Mouse (Mus musculus) hindbrain, embryonic 16.5 days (tissue): ENCODE measurements around the gene Tspan31. TPM values are rescaled to one million over a fixed set of nuclear protein-coding genes. Genes with fewer than 3 reads are reported as not detected.

Experiments
- ATAC-seq: fragments of 200-750 bp; cut with Nextera tagmentation; 2 replicates; pipeline ENCODE4 v1.8.0; 2017; ENCODE audit warnings: moderate TSS enrichment, moderate library complexity
- H3K27ac ChIP-seq: fragments of 300-500 bp; sonication (generic); 2 replicates; pipeline ENCODE4 v1.5.1; 2014; ENCODE audit warnings: low read depth, mild to moderate bottlenecking, control low read depth, low read length, moderate library complexity
- H3K27me3 ChIP-seq: fragments of 300-500 bp; sonication (generic); replicated peaks from 2 replicates; pipeline ENCODE4 v1.6.1; 2014; ENCODE audit warnings: low read length; ENCODE audit not compliant: control insufficient read depth, insufficient read depth
- H3K36me3 ChIP-seq: fragments of 300-500 bp; sonication (generic); 2 replicates; pipeline ENCODE4 v1.6.1; 2014; ENCODE audit warnings: mild to moderate bottlenecking, low read length, moderate library complexity, mixed read lengths; ENCODE audit not compliant: control insufficient read depth, insufficient read depth
- H3K4me1 ChIP-seq: fragments of 300-500 bp; sonication (generic); 2 replicates; pipeline ENCODE4 v1.6.1; 2014; ENCODE audit warnings: low read depth, low read length; ENCODE audit not compliant: control insufficient read depth, insufficient read depth
- H3K4me2 ChIP-seq: fragments of 300-500 bp; sonication (generic); 2 replicates; pipeline ENCODE4 v1.6.1; 2014; ENCODE audit warnings: mild to moderate bottlenecking, low read length, control low read depth, moderate library complexity
- H3K4me3 ChIP-seq: fragments of 300-500 bp; sonication (generic); 2 replicates; pipeline ENCODE4 v1.5.1; 2014; ENCODE audit warnings: mild to moderate bottlenecking, low read length, control low read depth, moderate library complexity
- H3K9ac ChIP-seq: fragments of 300-500 bp; sonication (generic); 2 replicates; pipeline ENCODE4 v1.6.1; 2014; ENCODE audit warnings: low read depth, mild to moderate bottlenecking, control low read depth, low read length, moderate library complexity
- H3K9me3 ChIP-seq: fragments of 300-500 bp; sonication (generic); 2 replicates; pipeline ENCODE4 v1.6.1; 2014; ENCODE audit warnings: mild to moderate bottlenecking, low read length, moderate library complexity; ENCODE audit not compliant: control insufficient read depth
- WGBS: fragments of 180-500 bp; shearing (Covaris S2); extraction: QIAGEN DNeasy Blood & Tissue Kit; methylation state at CpG from one replicate; pipeline ENCODE4 v1.1.7; 2014; 5-methylcytosine and 5-hydroxymethylcytosine counted together
- polyA plus RNA-seq: library from polyadenylated mRNA; unstranded; fragments of >200 nt; fragmentation: Nextera tagmentation; extraction: Ambion mirVana; gene quantifications from 2 replicates; pipeline ENCODE4 v1.2.1, GENCODE M21; 2015

Tspan31 gene
- polyA plus RNA-seq, 1 experiment from 2014 or later = 123 TPM

DNA sequence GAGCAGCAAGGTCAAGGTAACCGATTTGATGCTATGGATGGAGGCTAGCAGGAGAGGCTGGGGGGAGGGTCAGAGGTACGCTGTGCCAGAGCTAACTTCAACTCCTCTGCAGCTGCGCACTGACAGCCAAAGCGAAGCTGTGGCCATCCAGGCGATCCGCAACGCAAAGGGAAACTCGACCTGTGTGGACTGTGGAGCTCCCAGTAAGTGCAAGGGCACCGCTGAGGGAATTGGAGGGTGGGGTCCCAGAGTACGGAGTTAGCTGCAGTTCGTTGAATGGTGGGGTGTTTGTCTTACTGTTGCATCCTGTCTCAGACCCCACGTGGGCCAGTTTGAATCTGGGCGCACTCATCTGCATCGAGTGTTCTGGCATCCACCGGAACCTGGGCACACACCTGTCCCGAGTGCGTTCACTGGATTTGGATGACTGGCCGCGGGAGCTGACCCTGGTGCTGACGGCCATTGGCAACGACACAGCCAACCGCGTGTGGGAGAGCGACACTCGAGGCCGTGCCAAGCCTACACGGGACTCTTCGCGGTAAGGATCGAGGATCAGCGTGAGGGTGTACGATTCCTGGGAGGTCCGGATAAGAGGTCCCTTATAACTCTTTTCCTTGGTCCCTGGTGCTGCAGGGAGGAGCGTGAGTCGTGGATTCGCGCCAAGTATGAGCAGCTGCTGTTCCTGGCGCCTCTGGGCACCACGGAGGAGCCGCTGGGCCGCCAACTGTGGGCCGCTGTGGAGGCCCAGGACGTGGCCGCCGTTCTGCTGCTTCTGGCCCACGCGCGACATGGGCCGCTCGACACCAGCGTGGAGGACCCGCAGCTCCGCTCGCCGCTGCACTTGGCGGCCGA lies 20.7 kb upstream of the Tspan31 start:
- Histone ChIP-seq H3K4me2 (peak overlapping the region; percentile 39), H3K9ac (peak overlapping the region; percentile 13), H3K36me3 (peaks cover 30% of the 10 kb centered on the region), H3K27ac (no peak overlapping the region), H3K9me3 (no peaks in the 10 kb centered on the region), H3K4me3 (peak overlapping the region; percentile 7), H3K4me1 (peaks cover 30% of the 10 kb centered on the region), H3K27me3 (peaks cover 31% of the 10 kb centered on the region)
- WGBS = 13% methylated on average over 57 of the region's 57 CpGs
- ATAC-seq = peak; percentile 9; the same call in 1 of the 2 replicates

- H3K36me3 ChIP-seq = peaks cover 27% of the 10 kb centered on the region
- H3K27me3 ChIP-seq = peaks cover 27% of the 10 kb centered on the region
- no peak for ATAC-seq
- H3K4me2 ChIP-seq = no peak overlapping the region
- H3K4me1 ChIP-seq = peaks cover 19% of the 10 kb centered on the region
- H3K9me3 ChIP-seq = no peaks in the 10 kb centered on the region
- no peak overlapping the region for H3K4me3 ChIP-seq
- WGBS = 75% methylated on average over 6 of the region's 6 CpGs
- H3K27ac ChIP-seq = no peak overlapping the region
- H3K9ac ChIP-seq = no peak overlapping the region
These were observed 15.6 kb upstream of the Tspan31 start for GRCm38 (mm10) chr10:127085633-127086032.

GRCm38 (mm10) chr10:127085052-127085451 lies 15.0 kb upstream of the Tspan31 start:
- peaks cover 22% of the 10 kb centered on the region for H3K4me1 ChIP-seq
- H3K27me3 ChIP-seq = peaks cover 21% of the 10 kb centered on the region
- 86% methylated on average over 9 of the region's 9 CpGs for WGBS
- H3K4me2 ChIP-seq = no peak overlapping the region
- no peak overlapping the region for H3K27ac ChIP-seq
- no peak for ATAC-seq
- H3K9ac ChIP-seq = no peak overlapping the region
- no peaks in the 10 kb centered on the region for H3K9me3 ChIP-seq
- no peak overlapping the region for H3K4me3 ChIP-seq
- H3K36me3 ChIP-seq = peaks cover 27% of the 10 kb centered on the region

DNA sequence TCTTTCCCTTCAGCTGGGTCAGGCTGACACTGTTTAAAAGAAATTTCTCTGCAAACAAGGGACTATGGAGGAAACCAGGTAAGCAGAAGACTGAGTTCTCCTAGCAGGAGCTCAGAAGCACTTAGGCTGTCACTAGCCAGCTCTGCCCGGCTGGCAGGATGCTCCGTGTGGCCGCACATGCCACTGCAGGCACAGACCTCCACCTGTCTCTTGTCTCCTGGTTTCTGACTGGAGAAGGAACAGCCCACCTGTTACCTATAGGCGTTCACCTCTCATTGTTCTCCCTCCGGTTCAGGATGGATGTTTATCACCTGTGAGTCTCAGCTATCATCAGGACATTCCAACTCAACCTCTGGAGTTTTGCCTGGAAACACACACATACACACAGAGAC lies 13.8 kb upstream of the Tspan31 start:
- 49% methylated on average over 5 of the region's 5 CpGs for WGBS

DNA sequence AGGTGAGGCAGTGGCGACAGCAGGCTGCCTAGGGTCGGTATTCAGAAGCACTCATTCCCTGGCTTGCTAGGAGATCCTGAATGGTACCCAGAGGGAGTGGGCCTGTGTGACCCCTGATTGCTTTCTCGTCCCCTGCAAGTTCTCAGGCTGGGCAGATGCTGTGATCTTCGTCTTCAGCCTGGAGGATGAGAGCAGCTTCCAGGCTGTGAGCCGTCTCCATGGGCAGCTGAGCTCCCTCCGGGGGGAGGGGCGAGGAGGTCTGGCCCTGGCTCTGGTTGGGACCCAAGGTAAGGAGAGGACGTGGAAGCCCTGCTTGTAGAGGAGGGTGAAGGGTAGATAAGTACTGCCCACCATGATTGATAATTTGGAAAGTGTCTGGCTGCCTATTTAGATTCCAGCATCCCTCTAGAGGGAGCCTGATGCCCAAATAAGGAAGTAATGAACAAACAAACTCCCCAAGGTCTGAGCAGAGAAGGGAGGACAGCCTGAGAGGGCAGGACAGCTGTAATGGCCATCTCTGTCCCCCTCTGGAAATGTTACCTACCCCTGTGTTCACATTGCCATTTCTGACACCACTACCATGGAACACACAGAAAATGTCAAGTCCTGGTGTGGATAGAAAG lies 13.3 kb upstream of the Tspan31 start:
- Histone ChIP-seq H3K9ac (no peak overlapping the region), H3K27me3 (peaks cover 9% of the 10 kb centered on the region; the same call in 1 of the 2 replicates), H3K36me3 (peaks cover 19% of the 10 kb centered on the region), H3K4me1 (peaks cover 24% of the 10 kb centered on the region), H3K27ac (no peak overlapping the region), H3K4me2 (no peak overlapping the region), H3K9me3 (no peaks in the 10 kb centered on the region), H3K4me3 (no peak overlapping the region)
- 35% methylated on average over 8 of the region's 8 CpGs for WGBS
- no peak for ATAC-seq

More for the DNA sequence above, 13.8 kb upstream of the Tspan31 start:
- Histone ChIP-seq H3K36me3 (peaks cover 21% of the 10 kb centered on the region), H3K9ac (no peak overlapping the region), H3K4me3 (no peak overlapping the region), H3K9me3 (no peaks in the 10 kb centered on the region), H3K4me2 (no peak overlapping the region), H3K27me3 (peaks cover 12% of the 10 kb centered on the region), H3K27ac (no peak overlapping the region), H3K4me1 (peaks cover 22% of the 10 kb centered on the region)
- no peak for ATAC-seq

DNA sequence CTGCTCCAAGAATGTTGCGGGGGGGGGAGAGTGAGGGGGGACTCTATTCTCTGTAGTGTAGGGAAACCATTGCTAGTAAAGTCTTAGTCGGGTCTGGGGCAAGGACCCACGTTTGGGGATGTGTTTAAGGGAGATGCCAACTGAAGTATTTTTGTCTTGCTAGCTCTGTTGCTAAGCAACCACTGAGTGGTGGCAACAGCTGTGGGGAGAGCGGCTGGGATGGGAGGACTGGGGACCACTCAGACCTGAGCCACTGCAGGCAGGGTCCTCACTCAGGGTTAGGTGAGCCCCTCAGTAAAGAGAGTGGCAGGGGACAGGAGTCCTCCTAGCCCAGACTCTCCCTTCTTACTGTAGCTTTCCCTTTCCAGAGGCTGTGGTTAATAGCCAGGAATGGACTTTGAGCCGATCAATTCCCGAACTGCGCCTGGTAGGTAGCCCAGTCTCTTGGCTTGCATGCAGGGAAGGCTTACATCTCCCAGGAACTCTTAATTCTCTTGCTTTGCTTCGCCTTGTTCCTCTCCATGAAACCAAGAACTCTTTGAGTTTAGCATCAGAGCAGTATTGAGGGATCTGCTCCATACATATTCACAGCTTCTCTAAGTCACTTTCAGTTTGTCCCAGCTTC lies 12.0 kb upstream of the Tspan31 start:
- WGBS = 21% methylated on average over 8 of the region's 8 CpGs
- no peaks in the 10 kb centered on the region for H3K27me3 ChIP-seq
- H3K9ac ChIP-seq = peak overlapping the region; percentile 89; the same call in 1 of the 2 replicates
- no peak for ATAC-seq
- H3K36me3 ChIP-seq = peaks cover 9% of the 10 kb centered on the region; the same call in 1 of the 2 replicates
- no peak overlapping the region for H3K27ac ChIP-seq
- H3K4me2 ChIP-seq = peak overlapping the region; percentile 86
- H3K9me3 ChIP-seq = no peaks in the 10 kb centered on the region
- H3K4me1 ChIP-seq = peaks cover 28% of the 10 kb centered on the region
- H3K4me3 ChIP-seq = peak overlapping the region; percentile 83

DNA sequence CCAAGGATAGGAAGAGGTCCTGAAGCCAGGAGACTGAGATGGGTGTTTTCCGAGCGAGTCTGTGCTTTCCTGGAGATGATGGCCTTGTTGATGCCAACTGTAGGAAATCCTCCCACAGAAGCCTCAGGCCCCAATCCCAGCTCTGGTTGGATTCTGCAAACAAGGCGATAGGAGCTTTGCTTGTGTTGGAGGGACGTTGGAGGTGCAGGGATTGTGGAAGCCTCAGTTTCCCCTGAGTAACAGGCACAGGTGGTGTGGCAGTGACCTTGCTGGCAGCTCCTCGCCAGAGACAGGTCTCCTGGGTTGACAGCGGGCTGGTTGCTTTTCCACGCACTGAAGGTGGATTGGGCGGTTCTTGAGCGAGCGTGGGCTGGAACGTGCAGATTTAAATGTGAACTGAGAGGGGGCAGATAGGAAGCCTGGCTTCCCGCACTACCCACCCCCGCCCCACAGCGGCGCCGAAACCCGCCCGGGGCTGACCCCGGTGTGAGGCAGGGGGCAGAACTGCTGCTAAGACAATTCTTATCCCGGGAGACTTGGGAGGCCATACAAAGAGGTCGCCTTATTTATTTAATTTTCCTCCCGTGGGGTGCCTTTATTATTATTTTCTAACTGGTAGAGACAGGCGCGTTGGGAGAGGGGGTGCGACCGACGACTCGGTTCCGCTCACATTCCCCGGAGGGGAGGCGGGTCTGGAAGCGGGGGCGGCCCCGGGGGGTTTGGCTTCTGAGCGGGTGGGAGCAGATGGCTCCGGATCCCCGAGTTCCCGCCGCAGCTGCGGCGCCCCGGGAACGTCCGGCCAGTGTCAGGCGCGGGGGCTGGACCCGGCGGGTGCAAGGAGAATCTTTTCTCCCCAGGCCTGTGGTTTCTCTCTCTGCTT lies 11.1 kb upstream of the Tspan31 start:
- peak overlapping the region; percentile 89 for H3K9ac ChIP-seq
- H3K27me3 ChIP-seq = no peaks in the 10 kb centered on the region
- WGBS = 1% methylated on average over 43 of the region's 48 CpGs

DNA sequence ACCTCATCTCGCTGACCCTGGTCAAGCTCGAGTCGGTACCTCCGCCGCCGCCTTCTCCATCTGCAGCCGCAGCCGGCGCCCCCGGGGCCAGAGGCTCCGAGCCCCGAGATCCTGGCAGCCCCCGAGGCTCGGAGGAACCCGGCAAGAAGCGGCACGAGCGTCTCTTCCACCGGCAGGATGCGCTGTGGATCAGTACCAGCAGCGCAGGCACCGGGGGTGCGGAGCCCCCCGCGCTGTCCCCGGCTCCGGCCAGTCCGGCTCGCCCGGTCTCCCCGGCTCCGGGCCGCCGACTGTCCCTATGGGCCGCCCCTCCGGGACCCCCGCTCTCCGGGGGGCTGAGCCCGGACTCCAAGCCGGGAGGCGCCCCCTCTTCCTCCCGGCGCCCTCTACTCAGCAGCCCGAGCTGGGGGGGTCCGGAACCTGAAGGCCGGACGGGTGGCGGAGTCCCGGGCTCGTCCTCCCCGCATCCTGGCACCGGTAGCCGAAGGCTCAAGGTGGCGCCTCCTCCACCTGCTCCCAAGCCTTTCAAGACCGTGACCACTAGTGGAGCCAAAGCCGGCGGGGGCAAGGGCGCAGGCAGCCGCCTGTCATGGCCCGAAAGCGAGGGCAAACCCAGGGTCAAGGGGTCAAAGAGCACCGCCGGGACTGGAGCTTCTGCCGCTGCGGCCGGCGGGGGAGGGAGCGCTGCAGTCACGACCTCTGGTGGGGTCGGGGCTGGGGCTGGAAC lies 9.8 kb upstream of the Tspan31 start:
- H3K27me3 ChIP-seq = no peaks in the 10 kb centered on the region
- ATAC-seq = no peak
- H3K9me3 ChIP-seq = no peaks in the 10 kb centered on the region
- peak overlapping the region; percentile 92 for H3K27ac ChIP-seq
- H3K4me1 ChIP-seq = peaks cover 33% of the 10 kb centered on the region
- peak overlapping the region; percentile 89 for H3K9ac ChIP-seq
- H3K4me3 ChIP-seq = peak overlapping the region; percentile 83
- H3K36me3 ChIP-seq = peaks cover 8% of the 10 kb centered on the region; the same call in 1 of the 2 replicates
- peak overlapping the region; percentile 86 for H3K4me2 ChIP-seq
- WGBS = 1% methylated on average over 66 of the region's 70 CpGs

More for the DNA sequence above, 11.1 kb upstream of the Tspan31 start:
- peak overlapping the region; percentile 83 for H3K4me3 ChIP-seq
- peaks cover 8% of the 10 kb centered on the region; the same call in 1 of the 2 replicates for H3K36me3 ChIP-seq
- no peak overlapping the region; the same call in 1 of the 2 replicates for H3K27ac ChIP-seq
- peak overlapping the region; percentile 86 for H3K4me2 ChIP-seq
- peaks cover 32% of the 10 kb centered on the region for H3K4me1 ChIP-seq
- no peak for ATAC-seq
- H3K9me3 ChIP-seq = no peaks in the 10 kb centered on the region
